Mouse (Mus musculus) monocyte, adult 5-6 weeks (primary cell): ENCODE results near the gene Fam174b. TPM values are rescaled to one million over a fixed set of nuclear protein-coding genes. Genes with fewer than 3 reads are reported as not detected.

Source experiments
- ATAC-seq: fragments of 153-309, 156-312 bp; replicated peaks from 2 replicates; pipeline ENCODE4 v1.8.0; 2017; ENCODE audit warnings: mild to moderate bottlenecking; ENCODE audit not compliant: low TSS enrichment, insufficient number of reproducible peaks, severe bottlenecking, poor library complexity, low FRiP score
- total RNA-seq: library from RNA; stranded (forward); fragments of 200-1000, 200-491, 200-594 nt; gene quantifications from 3 replicates; pipeline ENCODE4 v1.2.3, GENCODE M21; 2017

Gene Fam174b
- total RNA-seq: 5.6 to 8.8 TPM (median 8.5 TPM) in 3 replicates

DNA sequence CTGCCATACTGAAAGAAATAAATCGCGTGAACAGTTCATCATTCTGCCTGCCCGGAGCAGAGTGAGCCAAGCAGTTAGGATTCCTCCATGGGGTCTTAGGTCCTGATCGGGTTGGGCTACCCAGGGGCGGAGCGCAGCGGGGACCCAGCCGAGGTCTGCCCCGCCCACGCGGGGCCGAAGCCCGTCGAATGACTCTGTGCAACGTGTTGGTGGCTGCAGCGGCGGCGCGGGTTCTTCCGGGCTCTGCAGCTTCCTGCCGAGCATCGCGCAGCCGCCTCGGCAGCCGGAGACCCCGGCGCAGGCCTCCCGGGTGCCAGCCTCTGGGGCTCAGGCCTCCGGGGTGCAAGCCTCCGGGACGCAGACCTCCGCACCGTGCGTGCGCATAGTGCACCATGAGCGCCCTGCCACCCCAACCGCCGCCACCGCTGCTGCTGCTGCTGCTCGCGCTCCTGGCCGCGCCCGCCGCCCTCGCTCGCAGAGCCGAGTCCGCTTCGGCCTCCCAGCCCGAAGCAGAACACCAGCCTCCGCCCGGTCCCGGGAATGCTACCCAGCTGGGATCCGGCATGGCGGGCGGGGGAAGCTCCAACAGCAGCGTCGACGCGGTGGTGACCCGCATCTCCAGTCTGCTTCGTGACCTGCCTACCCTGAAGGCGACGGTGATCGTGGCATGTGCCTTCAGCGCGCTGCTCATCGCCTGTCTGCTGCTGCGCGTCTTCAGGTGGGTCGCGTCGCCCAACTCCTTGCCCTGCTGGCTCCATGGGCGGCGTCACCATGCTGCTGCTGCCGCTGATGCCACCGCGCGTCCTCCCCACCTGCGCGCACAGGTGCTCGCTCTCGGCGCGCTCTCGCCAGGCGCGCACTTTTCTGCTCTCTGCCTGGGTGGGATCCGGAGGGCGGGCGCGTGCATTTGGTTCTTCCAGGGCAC is at the start of gene Fam174b:
Fam174b (plus strand) TSS at position 192 of the 925 bp plus-strand sequence.
- ATAC-seq: no peak

DNA sequence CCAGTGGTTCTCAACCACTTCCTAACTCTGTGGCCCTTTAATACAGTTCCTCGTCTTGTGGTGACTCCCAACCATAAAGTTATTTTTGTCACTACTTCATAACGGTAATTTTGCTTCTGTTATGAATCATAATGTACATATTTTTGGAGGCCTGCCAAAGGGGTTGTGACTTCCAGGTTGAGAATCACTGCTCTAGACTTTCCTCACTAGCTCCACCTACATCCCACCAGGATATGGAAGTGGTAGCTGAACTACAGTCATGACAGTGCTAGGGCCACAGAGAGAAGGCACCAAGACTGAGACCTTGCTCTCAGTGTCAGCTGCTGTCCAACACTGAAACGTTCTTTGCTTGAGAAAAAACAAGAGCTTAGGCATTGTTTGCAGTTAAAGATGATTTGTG is 43.0 kb upstream of the Fam174b start:
- ATAC-seq: no peak

DNA sequence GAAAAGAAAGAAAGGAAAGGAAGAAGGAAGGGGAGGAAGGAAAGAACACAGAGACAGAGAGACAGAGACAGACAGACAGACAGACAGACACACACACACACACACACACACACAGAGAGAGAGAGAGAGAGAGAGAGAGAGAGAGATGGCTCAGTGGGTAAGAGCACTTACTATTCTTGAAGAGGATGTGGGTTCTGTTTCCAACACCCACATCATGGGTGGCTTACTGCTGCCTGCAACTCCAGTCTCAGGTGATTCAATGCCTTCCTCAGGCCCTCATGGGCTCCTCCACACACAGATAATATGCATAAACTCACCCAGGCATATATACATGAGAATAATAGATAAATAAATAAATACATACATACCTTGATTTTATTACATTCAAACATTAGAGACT is 35.8 kb upstream of the Fam174b start:
- ATAC-seq: no peak

DNA sequence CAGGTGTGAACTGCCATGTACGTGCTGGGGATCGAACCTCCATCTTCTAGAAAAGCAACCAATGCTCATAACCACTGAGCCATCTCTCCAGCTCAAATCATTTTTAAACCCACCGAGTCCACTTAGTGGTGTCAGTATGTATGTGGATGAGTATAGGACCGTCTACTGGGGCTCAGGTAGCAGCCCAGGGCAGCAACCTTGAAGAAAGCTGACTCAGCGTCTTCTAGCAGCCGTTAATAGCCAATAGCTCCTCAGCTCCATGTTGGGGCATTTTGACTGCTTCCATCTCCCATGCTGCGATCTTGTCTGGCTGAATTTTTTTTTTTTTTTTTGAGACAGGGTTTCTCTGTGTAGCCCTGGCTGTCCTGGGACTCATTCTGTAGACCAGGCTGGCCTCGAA is 26.6 kb upstream of the Fam174b start:
- ATAC-seq: no peak

DNA sequence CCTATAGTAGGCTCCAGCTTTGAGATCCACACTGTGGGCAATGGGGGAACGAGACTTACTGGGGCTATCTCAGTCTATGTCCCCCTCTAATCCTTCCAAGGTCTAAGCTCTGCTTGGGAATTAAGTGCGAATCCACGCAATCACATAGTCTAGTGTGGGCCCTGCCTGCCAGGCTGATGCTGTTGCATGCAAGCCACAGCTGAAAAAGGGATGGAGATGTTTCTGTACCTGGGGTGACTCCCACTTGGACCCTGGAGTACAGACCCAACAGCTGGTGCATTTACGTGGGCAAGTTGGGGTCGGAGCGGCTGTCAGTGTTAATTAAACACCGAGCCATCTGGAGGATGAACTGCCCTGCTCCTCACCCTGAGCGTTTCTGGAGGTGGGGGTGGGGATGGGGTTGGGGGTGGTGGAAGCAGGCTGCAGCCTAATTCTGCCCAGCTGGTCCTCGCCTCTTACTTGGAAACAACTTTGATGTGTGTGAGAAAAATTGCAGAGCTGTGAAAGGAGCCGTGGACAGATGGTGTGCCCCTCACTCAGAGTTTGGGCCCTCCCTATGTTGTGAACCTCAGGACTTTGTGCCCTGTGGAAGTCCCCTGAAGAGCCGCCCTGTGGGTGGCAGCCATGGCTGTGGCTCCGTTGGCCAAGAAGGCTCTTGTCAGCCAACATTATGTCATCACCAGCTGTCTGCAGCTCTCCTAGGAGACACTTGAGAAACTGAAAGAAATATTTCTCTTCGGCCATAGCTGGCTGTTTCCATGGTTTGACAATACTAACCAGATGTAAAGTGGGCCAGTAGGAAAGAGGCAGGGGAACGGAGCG is 24.0 kb upstream of the Fam174b start:
- ATAC-seq: no peak

DNA sequence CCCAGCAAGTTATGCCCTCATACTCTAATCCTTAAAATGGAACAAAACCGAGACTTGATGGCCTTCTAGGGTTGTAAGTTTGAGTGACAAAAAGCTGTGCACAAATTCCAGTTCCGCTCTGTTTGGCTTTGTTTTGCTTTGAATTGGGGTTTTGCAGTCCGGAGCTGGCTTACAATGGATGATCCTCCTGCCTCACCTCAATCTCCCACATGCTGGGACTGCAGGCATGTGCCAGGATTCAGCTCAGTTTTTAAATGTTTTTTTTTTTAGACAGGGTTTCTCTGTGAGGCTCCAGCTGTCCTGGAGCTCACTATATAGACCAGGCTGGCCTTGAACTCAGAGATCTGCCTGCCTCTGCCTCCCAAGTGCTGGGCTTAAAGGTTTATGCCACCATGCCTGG is 23.3 kb upstream of the Fam174b start:
- no peak for ATAC-seq

DNA sequence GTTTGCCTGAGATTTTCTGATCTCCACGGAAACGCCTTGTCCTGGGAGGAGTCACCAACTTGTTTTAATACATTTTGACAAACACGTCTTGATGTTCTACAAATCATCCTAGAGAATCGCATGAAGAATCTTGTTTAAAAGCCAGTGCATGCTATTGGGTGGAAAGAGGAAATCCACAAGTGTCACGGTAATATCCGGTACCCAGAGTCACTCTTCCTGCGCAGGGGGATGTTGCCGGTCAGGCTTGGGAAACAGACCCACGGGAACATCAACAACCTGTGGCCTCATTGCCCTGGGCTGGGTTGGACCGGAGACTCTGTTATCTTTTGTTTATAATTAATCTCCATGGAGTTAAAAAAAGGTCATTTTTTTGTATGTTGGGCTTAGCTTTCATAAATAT is 22.1 kb upstream of the Fam174b start:
- ATAC-seq: no peak

DNA sequence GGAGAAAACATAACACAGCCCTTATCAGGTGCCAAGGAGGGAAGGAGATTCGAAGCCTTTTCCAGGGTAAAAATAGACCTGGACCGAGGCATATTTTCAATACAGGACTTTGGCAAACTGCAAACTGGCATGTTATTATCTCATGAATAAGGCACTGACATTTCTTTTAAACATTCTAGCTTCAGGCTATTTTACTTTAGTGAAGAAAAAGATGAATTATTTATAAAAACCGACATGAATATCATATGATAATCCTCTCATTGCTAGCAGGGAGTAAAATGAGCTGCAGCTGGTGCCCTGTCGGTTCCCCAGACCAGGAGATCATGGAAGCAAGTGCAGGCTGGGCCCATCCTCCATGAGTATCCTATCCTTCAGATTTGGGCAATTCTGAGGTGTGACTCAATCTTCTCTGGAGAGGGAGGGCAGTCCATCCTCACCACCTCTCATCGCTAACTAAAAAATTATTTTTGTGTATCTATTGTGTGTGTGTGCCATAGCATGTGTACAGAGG is 21.6 kb upstream of the Fam174b start:
- ATAC-seq: no peak

DNA sequence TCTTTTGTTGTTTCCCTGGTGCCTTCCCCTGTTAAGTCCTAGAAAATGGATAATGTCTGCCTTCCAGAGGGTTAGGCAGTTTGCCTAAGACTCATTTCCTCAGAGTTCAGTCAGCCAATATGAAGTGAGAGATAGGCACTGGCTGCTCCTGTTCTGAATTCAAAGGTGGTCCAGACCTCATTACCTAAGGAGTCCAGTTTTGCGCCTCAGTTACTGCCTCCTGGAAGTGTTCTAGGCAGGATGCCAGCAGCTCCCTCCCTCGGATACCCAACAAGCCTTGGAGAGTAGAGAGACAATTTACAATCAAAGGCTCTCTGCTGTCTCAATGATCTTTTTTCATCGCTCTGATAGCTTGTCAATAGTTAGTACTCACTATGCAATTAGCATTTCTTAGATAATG is 19.1 kb upstream of the Fam174b start:
- ATAC-seq: no peak

DNA sequence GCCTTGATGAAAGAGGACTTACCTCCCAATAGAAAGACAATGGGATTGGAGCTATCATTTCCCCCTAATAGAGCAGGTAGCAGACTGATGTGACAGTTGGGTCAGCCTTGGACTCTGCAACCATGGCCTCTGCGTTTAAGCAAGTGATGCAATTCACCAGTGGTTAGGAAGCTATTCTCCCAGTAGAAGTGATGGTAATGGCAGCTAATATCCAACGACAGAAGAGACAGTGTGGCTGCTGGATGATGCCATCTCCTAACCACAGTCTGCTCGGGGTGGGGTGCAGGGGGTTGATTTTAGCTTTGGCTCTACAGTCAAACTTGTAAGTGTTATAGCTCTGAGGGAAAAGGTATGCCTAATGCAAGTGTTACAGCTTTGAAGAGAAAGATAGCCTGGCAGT is 18.3 kb upstream of the Fam174b start:
- no peak for ATAC-seq

DNA sequence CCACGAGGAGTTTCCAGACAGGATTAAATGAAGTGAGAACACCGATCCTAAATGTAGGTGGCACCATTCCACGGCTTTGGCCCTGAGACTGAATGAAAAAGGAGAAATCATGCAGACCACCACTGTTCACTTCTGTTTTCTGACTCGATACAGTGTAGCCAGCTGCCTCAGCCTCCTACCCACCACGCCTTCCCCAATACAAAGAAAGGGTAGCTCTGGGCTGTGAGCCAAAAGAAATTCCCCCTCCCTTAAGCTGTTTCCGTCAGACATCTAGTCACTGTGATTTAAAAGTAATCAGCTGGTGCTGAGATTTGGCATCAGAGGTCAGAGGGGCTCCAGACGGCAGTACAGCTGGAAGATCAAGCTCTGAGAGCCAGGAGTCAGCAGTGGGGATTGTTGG is 10.2 kb upstream of the Fam174b start:
- no peak for ATAC-seq

DNA sequence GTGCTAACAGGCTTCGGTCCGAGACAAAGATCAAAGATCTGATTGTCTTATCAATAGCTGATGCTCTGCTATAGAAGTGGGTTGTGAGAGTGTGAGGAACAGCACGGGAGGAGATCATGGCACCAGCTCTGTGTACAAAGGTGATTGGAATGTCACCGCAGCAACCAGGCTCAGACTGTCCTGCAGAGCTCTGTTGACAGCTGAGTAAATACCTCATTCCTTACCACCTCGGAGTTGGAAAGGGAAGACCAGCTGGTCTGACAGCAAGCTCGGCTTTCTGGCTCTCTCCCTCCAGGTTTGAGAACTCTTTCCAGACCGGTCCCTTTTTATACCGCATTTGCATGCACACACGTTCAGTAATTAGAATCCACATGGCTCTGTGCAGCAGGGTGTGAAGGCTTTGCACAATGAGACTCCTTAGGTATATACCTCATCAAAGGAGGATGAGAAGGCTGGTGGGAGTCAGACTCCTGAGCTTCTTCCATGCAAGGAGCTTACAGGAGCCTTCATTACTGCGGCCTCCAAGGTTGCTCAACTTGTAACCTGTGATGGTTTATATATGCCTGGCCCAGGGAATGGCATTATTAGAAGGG is 9.6 kb upstream of the Fam174b start:
- ATAC-seq: no peak

DNA sequence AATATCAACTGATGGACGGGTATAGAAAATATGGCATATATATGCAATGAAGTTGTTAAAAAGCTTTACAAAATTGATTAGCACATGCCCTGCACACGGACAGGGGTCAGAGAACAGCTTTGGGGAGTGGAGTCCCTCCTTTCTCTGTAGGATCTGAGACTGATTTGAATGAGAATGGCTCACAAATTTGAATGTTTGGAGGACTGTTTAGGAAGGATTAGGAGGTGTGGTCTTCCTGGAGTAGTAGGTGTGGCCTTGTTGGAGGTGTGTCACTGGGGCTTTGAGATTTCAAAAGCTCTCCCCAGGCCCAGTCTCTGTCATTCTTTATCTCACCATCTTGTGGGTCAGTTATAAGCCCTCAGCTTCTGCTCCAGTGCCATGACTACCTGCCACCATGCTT is 4.1 kb upstream of the Fam174b start:
- no peak for ATAC-seq

DNA sequence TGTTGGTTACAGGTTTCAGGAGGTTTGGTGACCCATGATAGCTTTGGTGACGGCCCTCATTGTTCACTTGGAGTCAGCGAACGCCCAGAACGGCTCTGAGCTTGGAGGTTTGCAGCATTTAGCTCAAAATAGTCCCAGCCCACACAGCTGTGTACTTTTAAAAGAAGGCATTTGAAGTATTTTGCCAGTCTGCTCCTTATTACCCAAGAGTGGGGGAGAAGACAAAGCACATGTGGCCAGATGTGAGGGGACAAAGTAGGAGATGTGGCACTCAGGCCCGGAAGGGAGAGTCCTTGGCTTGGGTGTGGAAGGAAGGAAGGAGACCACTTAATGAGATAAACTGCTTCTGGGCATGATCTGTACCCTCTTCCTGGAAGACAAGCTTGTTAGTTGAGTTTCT is 1.3 kb downstream of the Fam174b start:
- no peak for ATAC-seq

DNA sequence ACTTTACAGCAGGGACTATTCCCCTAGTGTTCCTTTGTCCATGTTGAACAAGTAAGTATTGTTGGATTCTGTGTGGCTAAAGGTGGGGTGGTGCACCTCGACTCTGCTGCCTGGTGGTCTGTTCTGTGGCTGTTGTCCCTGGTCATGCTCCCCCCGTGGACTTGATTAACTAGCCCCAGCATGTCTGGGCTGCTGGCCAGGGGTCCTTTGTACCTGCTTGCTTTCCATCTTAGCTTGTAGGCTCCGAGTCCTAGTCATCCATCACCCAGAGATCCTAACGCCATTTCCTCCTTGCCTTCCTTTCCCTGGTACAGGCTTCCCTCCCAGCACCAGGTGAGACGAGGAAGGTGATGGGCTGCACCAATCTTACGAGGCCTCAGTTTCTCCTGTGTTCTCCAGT is 1.7 kb downstream of the Fam174b start:
- no peak for ATAC-seq

DNA sequence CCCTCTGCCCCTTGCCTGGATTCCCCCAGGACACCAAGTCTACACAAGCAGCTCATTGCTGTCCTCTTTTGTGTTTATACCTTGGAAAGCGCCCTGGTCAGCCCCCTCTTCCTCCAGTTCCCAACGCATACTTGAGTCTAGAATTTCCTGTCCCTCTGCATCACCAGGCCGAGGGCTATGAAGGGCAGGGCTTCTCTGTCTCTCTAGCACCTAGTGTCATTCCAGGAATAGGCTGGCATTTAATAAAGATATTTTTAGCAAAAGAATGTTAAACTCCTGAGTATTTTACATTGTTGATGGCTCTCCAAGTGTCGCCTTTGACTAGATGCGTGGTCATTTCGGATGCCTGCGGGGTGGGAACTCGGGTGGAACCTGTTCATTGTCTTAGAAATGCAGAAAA is 3.0 kb downstream of the Fam174b start:
- no peak for ATAC-seq

DNA sequence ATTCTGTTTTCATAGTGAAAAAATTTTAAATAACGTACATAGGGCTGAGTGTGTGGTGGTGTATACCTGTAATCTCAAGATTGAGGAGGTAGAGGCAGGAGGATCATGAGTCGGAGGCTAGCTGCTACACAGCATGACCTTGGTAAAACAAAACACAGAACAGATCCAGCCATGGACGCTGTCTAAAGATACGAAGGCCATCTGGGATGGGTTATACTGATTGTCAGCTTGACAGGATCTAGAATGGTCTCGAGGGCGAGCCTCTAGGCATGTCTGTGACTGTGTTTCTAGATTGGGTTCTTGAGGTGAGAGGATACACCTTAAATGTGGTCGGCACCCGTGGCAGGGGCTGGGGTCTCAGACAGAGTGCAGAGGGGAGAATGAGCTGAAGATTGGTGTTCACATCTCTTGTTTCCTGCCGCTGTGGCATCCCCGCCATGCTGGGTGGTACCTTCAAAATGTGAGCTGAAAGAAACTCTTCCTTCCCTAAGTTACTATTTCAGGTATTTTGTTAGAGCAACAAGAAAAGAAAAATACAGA is 3.8 kb downstream of the Fam174b start:
- no peak for ATAC-seq

DNA sequence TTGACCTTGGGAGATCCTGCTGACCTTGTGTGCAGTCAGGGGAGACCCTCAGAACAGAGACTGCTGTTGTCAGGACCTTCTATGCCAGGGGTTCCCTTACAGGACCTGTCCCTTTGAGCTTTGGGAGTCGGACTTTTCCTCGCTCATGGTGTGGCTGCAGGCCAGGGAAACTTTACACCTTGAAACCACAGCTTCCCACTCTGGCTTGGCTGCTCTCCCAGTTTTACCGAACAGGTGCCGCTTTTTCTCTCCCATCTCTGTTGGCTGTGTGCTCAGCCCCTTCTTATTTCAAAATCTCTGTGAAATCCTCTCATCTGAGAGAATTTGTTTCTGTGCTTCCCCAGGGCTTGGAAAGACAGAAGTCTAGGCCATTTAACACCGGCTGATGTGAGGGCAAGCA is 5.8 kb downstream of the Fam174b start:
- no peak for ATAC-seq

DNA sequence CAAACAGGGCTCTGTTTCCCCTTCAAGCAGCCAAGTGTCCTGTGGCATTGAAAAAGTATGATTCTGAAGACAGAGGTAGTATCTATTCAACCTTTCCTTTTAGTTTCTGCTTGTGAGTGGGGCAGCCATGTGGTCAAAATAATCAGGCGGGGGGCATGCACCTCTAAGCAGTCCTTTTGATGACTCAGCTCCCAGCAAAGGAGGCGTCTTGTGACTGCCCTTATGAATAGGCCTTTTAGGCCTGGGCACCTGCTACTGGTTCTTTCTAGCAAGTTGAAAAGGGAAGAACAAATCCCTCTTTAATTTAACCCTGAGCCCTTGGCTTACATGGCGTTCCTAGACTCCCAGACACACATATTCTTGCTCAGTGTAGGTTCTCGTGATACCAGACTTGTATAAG is 6.7 kb downstream of the Fam174b start:
- ATAC-seq: no peak
